Mouse (Mus musculus) monocyte, adult 5-6 weeks (primary cell): ENCODE measurements around the gene Klhl5. TPM values are rescaled to one million over a fixed set of nuclear protein-coding genes. Genes with fewer than 3 reads are reported as not detected.

ENCODE experiments used
- ATAC-seq: fragments of 153-309, 156-312 bp; replicated peaks from 2 replicates; pipeline ENCODE4 v1.8.0; 2017; ENCODE audit warnings: mild to moderate bottlenecking; ENCODE audit not compliant: low TSS enrichment, insufficient number of reproducible peaks, severe bottlenecking, poor library complexity, low FRiP score
- total RNA-seq: library from RNA; stranded (forward); fragments of 200-1000, 200-491, 200-594 nt; gene quantifications from 3 replicates; pipeline ENCODE4 v1.2.3, GENCODE M21; 2017

Gene Klhl5
- total RNA-seq, 1 experiment from 2014 or later: 98.7 TPM

- no peak for ATAC-seq
Measured at GRCm38 (mm10) chr5:65131211-65131879, 24.0 kb downstream of the Klhl5 start.

- ATAC-seq: no peak
Measured at GRCm38 (mm10) chr5:65136159-65136558, 28.8 kb downstream of the Klhl5 start.

GRCm38 (mm10) chr5:65137073-65137472, 29.7 kb downstream of the Klhl5 start:
- ATAC-seq: no peak

- no peak for ATAC-seq
Measured at GRCm38 (mm10) chr5:65141242-65141641, 33.9 kb downstream of the Klhl5 start.

GRCm38 (mm10) chr5:65142247-65142646, 34.9 kb downstream of the Klhl5 start:
- no peak for ATAC-seq

- no peak for ATAC-seq
Measured at GRCm38 (mm10) chr5:65145499-65146101, 38.3 kb downstream of the Klhl5 start.

GRCm38 (mm10) chr5:65146749-65147148, 39.4 kb downstream of the Klhl5 start:
- ATAC-seq: no peak

GRCm38 (mm10) chr5:65149706-65150105, 42.4 kb downstream of the Klhl5 start:
- ATAC-seq: no peak

- ATAC-seq: no peak
Measured at GRCm38 (mm10) chr5:65150376-65150955, 43.1 kb downstream of the Klhl5 start.

- no peak for ATAC-seq
Measured at GRCm38 (mm10) chr5:65151276-65151675, 43.9 kb downstream of the Klhl5 start.

GRCm38 (mm10) chr5:65151767-65152166, 44.4 kb downstream of the Klhl5 start:
- no peak for ATAC-seq

GRCm38 (mm10) chr5:65154287-65154686, 46.9 kb downstream of the Klhl5 start:
- ATAC-seq: no peak

GRCm38 (mm10) chr5:65156853-65157252, 49.5 kb downstream of the Klhl5 start:
- peak; percentile 93 for ATAC-seq

- ATAC-seq: no peak
Measured at GRCm38 (mm10) chr5:65157412-65158381, 50.4 kb downstream of the Klhl5 start.

- no peak for ATAC-seq
Measured at GRCm38 (mm10) chr5:65158696-65159305, 51.5 kb downstream of the Klhl5 start.

GRCm38 (mm10) chr5:65163001-65163400, 55.7 kb downstream of the Klhl5 start:
- ATAC-seq: no peak

- ATAC-seq: no peak
Measured at GRCm38 (mm10) chr5:65163489-65164092, 56.3 kb downstream of the Klhl5 start.

GRCm38 (mm10) chr5:65170206-65170605, 62.9 kb downstream of the Klhl5 start:
- no peak for ATAC-seq
